In genomic region chr1:89078240-89078639, GRCm38 (mm10) we compare ENCODE assay signal across 15 mouse cellular contexts. TPM values are rescaled to one million over a fixed set of nuclear protein-coding genes. Genes with fewer than 3 reads are reported as not detected.
"Had no signal": no experiment of that assay in that cellular context is flagged by ENCODE, and none has a peak within 500 bp of the region (broad histone marks: within the 10 kb centered on the region; RNA-seq: fewer than 3 reads in every experiment).

No protein-coding gene starts in this region.

- H3K27ac ChIP-seq: kidney, embryonic 15.5 days; limb, embryonic 13.5 days; liver, embryonic 14.5 days; midbrain, embryonic 12.5 days; neural tube, embryonic 13.5 days; stomach, postnatal 0 days had no signal

- ATAC-seq: midbrain, embryonic 16.5 days had no signal

- H3K4me3 ChIP-seq: kidney, embryonic 15.5 days; limb, embryonic 13.5 days; midbrain, embryonic 12.5 days; neural tube, embryonic 13.5 days had no signal

- H3K9me3 ChIP-seq: kidney, embryonic 15.5 days; limb, embryonic 13.5 days; midbrain, embryonic 12.5 days; neural tube, embryonic 13.5 days had no signal

- H3K4me2 ChIP-seq: kidney, embryonic 15.5 days; limb, embryonic 13.5 days; midbrain, embryonic 12.5 days; neural tube, embryonic 13.5 days had no signal

- H3K36me3 ChIP-seq: limb, embryonic 13.5 days; midbrain, embryonic 12.5 days; neural tube, embryonic 13.5 days had no signal

- H3K27me3 ChIP-seq: kidney, embryonic 15.5 days; limb, embryonic 13.5 days; midbrain, embryonic 12.5 days; neural tube, embryonic 13.5 days had no signal

- H3K9ac ChIP-seq: kidney, embryonic 15.5 days; limb, embryonic 13.5 days; liver, embryonic 14.5 days; midbrain, embryonic 12.5 days; neural tube, embryonic 13.5 days had no signal

- DNase-seq: kidney, postnatal 14 days; left cerebral cortex, postnatal 4 days; lung, postnatal 10 days; retina, postnatal 1 day; right cerebral cortex, postnatal 14 days; thymus, adult 2 months; thymus, postnatal 25 days had no signal

RNA-seq across cellular contexts. Expression of gene Sh3bp4, which starts 8.0 kb away (rescaled TPM):
- total RNA-seq: megakaryocyte-erythroid progenitor cell, adult 5-6 weeks had no signal
